Mouse (Mus musculus): Measurements from ENCODE around the gene Plcd1.
A peak's percentile ranks its signal among the peaks of the same experiment; 100 is the strongest.

Gene Plcd1

DNA sequence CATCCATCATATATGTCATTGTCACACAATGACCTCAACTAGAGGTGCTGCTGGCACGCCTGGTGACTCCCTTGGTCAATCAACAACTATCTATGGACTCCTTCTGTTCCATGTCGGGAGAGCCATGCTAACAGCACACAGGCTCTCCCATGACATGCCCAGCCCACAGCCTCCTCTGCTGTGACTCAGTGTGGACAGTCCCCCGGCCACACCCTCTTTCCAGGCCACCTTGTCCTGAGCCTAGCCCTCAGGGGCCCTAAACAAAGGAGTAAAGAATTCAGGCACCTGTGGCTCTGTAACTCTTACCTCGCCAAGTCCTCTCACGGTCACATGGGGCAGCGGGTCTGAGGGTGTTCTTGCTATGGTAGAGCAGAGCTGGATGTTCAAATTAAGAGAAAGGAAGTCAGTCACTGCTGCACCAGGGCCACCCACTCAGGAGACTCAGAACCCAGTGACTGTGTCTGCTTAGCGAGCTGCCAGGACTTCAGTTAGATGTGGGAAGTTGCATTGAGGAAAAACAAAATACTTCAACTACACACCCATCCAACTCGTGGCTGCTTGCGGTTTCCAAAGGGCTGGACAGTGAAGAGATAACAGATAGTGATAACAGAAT lies 39.2 kb downstream of the Plcd1 start:
- DNase-seq (ENCODE audit: low spot score in 2 of 2): no peak

DNA sequence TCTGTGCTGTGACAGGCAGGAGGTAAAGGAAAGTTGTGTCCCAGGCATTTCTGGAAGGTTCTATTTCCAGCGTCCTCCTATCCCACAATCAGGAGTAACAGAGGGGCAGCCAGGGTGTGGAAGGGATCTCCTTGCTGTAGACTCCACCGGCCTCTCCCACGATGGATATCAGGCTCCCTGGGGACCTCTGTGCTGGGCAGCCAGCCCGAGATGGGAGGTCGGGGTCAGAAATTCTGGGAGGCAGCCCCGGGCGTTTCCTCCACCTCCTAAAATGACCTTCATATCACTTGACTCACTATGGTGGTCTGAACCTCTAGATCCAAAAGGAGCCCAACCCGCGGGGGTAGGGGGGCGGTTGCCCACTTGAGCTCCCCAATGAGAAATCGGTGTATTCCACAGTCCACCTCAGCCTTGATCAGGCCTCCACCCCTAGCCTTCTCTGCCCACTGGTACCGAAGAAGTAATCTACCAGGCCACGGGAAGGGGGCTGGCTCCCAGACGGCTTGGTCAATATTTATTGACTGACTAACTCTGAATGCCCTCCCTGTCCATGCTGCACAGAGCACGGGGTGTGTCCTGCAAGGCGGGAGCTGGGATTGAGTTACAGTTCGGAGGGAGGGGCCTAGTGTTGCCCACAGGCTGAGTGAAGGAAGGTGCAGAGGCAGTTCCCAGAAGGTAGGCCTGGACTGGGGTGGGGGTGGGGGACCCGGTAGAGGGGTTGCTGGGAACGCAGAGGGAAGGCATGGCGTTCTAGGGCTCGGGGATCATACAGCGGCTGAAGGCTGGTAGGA lies 41.0 kb downstream of the Plcd1 start, which contains the start of gene Vill:
TSS of gene Vill (plus strand) at position 625 of the 791 bp plus-strand sequence.
- DNase-seq (ENCODE audit: low spot score in 2 of 2): no peak

DNA sequence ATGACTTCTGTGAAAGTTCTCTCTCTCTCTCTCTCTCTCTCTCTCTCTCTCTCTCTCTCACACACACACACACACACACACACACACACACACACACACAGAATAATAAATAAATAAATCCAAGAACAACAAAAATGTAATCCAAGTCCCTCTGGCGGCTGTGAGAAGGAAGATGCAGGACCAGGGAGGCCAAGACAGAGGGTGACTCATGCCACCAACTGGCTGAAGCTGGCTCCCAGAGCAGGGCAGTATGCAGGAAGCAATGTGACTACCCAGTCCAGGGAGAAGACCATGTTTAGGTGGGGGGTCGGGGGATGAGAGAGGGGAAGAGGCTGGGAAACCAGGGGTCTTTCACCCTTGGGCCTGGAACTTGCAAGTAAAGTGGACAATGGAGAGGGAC lies 42.1 kb downstream of the Plcd1 start:
- no peak for DNase-seq (ENCODE audit: low spot score in 2 of 2)

DNA sequence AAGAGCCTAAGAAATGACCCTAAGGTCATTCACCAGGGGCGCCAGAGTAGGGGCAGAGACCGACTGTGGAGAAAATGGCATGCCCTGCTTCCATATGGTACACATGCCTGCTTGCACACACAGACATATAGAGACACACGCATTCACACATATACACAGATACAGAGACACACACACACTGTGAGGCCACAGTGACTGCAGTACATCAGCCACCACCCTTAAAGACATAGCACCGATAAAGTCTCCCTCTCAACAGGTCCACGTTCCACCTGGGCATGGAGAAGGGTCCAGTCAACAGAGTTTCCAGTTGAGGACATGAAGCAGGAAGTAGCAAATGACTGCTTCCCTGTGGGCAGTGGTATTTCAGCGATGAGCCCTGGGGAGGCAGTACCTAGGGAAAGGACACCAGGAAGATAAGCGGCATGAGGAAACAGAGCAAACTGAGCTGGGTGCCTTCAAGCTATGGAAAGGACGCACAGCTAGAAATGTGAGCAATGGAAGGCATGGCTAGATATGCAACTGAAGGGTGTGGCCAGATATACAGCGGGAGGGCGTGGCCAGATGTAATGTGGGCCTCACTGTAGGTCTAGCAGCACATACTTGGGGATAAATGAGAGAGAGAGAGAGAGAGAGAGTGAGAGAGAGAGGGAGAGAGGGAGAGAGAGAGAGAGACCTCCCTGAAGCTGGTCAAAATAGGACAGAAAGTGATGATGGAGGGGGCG lies 45.0 kb downstream of the Plcd1 start:
- DNase-seq (ENCODE audit: low spot score in 2 of 2): no peak

DNA sequence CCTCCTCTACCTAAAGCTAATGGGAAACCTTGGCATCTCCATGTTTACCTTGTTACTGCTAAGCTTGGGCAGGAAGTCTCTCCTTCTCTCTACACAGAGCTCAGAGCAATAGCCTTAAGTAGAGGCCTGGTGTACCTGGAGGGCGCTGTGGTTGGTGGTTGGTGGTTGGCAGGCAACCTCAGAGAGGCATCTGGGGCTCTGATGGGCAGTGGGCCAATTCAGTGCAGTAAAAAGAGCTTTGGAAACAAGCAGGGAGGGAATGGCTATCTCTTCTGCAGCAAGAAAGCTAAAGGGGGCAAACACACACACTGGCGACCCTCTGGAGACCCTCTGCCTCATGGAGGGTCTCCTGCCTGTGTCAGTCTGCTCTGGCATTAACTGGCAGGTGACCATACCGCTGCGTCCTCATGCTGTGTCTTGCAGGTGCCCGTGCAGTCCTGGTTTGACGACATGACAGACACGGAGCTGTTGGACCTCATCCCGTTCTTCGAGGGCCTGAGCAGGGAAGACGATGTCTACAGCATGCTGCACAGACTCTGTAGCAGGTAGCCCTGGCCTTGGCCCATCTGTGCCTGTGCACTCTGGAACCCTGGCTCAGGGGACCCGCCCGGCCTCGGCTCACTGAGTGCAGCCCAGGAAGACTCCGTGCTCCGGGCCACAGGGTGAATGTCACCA lies 53.1 kb downstream of the Plcd1 start:
- no peak for DNase-seq (ENCODE audit: low spot score in 2 of 2)

DNA sequence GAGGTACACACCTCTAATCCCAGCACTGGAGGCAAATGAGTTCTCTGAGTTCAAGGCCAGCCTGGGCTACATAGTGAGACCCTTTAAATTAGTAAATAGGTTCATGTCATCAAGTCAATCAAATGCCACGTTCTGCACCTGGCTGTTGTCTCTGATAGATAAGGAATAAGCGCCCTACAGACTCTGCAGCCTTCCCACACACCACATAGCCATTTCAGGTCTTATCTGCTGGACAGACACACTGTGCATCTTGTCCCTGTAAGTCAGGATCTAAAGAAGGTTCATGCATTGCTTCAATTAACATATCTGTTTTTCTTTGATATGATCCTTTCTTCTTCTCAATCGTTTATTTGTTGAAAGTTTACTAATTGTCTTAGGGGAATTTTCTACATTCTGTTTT lies 54.7 kb downstream of the Plcd1 start:
- DNase-seq (ENCODE audit: low spot score in 2 of 2): no peak

DNA sequence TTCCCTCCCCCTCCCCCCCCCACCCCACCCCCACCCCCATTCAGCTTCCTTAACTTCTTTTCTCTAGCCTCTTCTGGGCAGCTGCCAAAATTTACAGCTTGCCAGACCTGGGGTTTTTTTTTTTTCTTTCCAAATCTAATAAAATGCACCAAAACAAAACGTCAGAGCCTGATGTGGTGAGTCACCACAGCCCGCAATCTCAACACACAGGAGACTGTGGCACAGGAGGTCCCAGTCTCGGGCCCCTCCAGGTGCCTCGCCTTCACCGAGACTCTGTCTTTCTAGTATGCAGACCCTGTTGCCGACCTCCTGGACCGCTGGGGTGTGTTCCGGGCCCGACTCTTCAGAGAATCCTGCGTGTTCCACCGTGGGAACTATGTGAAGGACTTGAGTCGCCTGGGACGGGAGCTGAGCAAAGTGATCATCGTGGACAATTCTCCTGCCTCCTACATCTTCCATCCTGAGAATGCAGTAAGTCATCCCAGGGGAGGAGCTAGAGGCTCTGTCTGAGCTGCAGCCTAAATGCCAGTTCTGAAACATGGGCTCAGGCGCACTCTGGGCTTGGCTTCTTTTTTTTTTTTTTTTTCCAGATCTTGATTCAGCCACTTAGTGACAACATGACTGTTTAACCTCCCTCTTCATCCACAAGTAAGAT lies 56.1 kb downstream of the Plcd1 start:
- DNase-seq (ENCODE audit: low spot score in 2 of 2): no peak

DNA sequence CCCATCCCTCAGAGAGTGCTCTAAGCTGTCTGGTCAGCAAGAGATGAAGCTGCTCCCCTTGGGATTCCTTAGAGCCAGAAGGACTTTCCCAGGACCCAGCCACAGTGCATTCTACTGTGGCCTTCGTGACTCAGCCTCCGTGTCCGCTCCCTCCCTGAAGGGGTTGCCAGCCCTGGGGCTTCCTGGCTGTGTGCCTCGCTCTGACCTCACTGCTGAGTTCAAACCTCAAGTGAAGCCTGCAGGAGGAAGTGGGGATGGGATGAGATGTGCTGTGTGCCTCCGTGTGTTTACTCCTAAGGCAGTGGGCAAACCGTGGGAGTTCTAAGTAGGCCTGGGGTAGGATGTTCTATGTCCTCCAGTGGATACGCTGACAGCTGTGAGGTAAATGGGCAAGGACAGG lies 57.5 kb downstream of the Plcd1 start:
- DNase-seq (ENCODE audit: low spot score in 2 of 2): no peak

DNA sequence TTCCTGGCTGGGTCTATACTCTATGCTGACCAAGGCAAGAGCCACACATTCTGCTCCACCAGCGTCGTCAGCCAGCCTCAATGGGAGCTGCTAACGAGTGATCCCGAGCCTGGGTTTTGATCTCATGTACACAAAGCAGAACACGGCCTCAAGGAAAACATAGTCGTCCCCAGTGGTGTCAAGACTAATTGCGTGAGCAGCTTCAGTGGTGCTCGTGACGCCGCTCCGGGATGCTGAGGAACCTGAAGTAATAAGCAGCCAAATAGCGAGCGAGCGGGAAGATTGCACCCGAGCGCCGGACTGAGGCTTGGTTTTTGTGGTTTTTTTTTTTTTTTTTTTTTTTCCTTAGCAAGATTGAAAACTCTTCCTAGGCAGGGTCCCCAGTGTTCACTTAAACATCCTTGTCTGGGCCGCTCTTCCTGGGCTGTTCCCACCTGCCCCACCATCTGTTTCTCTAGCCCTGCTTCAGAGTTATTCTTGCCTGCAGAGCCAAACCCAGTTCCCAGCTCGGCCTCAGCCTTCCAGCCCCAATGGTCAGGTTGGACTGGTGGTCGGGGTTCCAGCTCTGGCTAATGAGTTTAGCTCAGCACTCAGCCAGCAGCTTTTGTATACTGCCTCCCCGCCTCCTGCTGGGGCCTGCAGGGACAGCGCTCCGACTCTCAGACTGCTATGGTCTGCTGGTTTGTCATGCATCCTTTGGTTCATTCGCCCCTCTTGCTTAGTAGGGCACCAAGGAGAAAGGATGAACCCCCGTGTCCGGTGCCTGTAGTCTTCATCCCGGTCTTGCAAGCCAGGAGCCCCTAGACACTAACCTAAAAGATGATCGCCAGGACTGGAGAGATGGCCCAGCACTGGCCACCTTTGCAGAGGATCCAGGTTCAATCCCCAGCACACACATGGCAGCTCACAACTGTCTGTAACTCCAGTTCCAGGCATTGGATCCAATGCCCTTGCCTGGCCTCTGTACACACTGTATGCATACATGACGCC lies 58.3 kb downstream of the Plcd1 start:
- DNase-seq (ENCODE audit: low spot score in 2 of 2): no peak

DNA sequence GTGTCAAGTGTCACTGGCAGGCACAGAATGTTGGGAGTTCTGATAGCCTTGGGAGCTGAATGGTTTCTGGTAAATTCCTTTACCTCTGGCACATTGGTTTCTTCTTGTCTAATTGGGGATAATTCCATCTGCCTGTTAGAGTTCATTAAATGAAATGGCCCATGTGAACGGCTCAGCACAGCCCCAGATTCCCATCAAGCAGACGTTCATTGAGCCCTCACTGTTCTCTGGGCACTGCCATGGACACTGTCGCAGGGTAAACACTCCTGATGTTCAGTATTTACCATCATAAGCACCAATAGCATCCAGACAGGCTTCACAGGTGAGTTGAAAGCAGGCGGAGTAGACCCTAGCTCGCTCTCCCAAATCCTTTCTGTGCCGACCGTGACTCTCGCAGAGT lies 59.2 kb downstream of the Plcd1 start:
- no peak for DNase-seq (ENCODE audit: low spot score in 2 of 2)

DNA sequence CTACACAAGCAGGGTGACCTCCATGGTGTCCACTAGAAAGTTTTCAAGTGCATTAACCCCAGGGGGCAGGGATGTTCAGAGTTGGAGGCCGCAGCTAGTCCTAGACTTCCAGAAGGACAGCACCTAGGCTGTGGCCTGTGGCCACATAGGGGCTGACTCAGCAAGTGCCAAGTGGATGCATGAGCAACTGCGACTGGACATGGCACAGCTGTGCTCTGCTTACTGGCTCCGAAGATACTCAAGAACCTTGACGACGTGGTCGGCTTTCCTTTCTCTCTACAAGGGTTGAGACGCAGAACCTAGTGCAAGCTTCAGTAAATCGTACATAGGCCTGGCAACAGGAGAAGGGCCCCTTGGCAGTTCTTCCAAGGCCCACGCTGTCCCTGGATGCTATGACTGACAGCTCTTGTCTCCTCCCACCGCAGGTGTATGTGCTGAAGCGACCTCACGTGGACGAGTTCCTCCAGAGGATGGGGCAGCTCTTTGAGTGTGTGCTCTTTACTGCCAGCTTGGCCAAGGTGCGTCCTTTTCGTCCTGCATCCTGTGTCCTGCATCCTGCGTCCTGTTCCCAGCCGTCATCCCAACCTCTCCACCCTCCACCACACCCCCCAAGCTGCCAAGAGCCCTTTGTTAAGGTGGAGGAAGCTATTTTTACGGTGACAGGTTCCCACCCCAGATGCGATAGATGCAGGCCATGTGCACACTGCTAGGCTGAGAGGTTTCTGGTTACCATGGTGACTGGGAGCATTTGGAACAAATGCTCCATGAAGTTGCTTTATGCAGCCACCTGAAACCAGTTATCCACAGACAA lies 60.0 kb downstream of the Plcd1 start:
- no peak for DNase-seq (ENCODE audit: low spot score in 2 of 2)

DNA sequence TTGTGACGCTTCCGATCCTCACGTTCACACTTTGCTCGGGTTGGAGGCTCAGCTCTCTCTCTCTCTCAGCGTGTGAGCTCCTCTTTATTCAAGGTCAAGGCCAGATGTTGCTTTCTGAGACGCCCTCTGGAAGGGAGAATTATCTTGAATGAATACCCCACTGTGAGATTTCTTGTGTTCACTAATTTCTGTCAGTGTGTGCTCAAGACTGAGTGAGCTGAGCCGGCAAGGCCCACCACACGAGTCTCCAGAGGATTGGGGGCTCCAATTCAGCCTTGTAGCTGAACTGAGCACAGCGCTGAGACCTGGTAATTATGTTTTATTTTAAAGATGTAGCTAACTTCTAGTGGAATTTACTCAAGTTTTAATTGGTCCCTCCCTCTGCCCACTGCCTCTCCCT lies 60.8 kb downstream of the Plcd1 start:
- DNase-seq (ENCODE audit: low spot score in 2 of 2): no peak

DNA sequence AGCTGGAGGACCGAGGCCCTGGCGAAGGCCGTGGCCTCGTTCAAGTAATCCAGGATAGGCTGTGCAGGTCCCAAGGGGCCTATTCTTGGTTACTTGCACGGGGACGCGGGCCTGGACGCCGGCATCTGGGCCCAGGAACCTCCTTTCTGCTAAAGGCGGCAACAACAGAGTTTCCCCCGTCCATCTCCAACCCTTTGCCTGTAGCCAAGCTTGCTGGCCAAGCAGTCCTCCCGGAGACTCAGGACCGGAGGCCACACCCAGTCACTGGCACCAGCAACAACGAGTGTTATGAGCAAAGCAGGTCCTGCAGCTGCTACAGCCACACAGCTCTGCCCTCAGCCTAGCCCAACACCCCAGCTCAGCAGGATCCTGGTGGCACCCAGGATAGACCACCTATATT lies 61.5 kb downstream of the Plcd1 start:
- DNase-seq (ENCODE audit: low spot score in 2 of 2): peak in 1 of 2 experiments; percentile 60

DNA sequence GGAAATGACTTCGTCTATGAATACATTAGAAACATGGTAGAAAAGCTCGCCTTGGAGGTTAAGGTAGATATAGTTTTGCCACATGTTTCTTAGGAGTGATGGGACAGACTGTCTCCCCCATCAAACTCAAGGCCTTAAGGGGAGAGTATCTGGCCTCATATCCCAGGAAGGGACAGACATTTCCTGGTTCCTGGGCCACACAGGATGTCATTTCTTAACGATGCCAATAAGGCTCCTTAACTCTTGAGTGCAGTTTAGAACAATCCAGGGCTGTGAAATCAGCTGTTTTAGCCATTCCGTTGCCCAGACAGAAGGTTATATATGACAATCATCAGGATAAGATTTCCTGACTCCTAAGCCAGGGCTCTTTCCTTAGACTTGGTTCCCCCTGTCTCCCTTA lies 62.3 kb downstream of the Plcd1 start:
- no peak for DNase-seq (ENCODE audit: low spot score in 2 of 2)

DNA sequence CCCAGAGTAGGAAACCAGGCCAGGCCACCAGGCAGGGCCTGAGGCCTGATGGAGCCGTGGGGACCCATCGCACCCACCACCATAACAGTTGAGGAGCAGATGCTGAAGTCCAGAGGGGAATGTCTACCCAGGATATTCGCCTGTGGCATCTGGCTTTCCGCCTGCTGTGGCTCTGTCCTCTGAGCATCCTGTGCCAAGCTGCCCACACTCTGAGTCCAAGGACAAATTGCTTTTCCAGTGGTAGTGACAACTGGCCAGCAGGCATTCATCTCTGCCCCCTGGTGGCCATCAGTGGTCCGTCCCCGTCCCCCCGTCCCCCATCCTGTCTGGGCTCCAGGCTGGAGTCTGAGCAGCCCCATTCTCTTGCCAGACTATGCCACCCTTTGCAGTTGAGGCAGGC lies 63.7 kb downstream of the Plcd1 start:
- DNase-seq (ENCODE audit: low spot score in 2 of 2): peak; percentile 48 to 76

DNA sequence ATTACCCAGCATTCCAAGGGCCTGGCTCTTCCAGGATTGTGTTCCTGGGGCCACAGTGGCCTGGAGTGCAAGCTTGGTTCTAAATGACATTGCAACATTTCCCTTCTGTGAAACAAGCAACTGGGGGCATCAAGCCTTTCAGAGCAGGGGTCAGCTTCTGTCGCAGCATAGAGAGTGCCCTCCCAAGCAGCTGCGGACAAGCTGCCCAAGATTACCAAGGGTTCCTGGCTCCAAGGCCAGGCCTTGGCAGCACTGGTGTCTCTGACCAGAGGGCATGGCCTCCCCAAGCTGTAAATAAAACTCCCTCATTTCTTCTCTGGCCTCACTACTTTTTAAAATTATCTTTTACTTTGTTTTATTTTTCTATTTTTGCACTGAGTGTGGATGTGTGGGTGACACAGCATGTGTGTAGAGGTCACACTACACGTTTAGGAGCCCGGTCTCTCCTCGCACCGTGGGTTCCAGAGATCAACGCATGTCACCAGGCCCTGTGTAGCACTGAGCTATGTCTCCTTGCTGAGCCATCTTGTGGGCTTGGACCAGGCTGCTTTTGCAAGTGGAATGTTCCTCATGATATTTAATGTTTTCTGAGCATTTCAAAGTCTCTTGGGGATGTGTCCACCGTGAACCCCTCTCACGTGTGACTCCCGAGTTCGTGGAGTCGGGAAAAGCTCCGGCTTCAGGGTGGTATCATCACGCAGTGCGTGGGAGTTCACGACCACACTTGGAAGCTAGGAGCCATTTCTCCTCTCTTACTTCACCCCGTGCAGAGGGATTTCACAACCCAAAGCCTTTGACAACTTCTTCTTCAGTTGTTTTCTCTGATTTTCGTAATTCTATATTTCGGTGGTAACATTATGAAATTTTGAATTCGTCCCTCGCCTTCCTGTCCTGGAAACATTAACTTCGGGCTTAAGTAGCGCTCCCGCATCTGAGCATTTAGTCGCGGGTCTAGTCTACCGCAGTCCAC lies 64.8 kb downstream of the Plcd1 start:
- DNase-seq (ENCODE audit: low spot score in 2 of 2): no peak

DNA sequence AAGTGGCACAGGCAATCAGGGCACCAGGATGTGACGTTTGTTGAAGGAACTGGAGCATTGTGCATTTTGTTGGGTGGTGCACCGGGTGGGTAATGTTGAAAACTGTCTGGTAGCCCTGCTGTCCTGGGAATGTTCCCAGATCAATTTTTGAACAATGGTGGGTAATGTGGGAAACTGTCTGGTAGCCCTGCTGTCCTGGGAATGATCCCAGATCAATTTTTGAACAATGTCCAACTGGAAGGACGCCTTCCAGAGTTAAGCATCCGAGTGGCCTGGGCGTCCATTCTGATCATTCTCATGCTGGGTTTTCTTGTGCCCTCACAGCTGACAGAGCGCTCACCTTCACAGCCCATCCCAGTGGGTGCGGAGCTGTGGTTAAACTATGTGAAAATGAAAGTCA lies 66.0 kb downstream of the Plcd1 start:
- DNase-seq (ENCODE audit: low spot score in 2 of 2): no peak

DNA sequence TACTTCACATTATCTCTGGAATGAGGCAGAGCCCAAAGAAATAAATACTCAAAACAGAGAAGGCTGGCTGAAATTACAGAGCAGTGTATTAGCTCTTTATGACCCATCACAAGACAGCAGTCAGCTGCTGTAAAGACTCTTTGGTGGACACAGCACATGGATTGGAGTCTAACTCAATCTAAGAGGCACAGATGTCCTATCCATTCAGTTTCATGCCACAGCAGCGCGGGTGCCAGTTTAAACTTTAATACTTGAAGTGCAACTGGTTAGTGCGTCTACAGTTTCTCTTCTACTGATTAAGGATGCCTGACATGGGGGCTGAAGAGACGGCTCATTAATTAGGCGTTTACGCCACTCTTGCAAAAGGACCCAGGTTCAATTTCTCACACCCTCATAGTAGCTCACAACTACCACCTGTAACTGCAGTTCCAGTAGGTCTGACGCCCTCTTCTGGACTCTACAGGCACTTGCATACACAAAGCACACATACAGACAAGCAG lies 67.4 kb downstream of the Plcd1 start:
- no peak for DNase-seq (ENCODE audit: low spot score in 2 of 2)
